Mouse (Mus musculus) E14TG2a.4 (cell line): ENCODE data around the gene Gm49366.
"Not testable (repeated sequence)": the region's sequence is repeated elsewhere in the genome, so short reads cannot be mapped to it uniquely, and the experiment has no call there.

Experiments
- CTCF ChIP-seq: conservative IDR thresholded peaks from 2 replicates; pipeline ENCODE4 v1.5.1; 2014; ENCODE audit warnings: low read length
- NANOG ChIP-seq: IDR thresholded peaks from 2 replicates; pipeline ENCODE4 v1.6.1; 2014; ENCODE audit warnings: borderline replicate concordance, low read length, mixed read lengths
- POU5F1 ChIP-seq: IDR thresholded peaks from 2 replicates; pipeline ENCODE4 v1.6.1; 2014; ENCODE audit warnings: low read length, borderline replicate concordance

DNA sequence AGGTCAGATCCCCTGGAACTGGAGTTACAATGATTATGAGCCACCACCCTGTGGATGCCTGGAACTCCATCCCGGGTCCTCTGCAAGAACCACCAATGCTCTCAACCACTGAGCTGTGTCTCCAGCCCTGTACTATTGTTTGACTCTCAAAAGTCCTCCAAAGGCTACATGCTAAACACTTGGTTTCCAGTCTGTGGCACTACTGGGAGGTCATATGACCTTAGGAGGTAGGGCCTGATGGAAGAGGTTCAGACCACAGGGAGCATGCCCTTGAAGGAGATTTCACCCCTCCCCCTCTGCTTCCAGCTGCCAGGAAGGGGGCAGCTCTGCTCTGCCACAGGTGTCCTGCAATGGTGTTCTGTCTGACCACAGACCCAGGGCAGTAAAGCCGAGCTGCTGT lies 5.4 kb upstream of the Gm49366 start:
- TF ChIP-seq CTCF, NANOG, POU5F1: not testable (repeated sequence)
